Mouse (Mus musculus): ENCODE data around the gene Bicra. TPM values are rescaled to one million over a fixed set of nuclear protein-coding genes. Genes with fewer than 3 reads are reported as not detected.
A peak's percentile ranks its signal among the peaks of the same experiment; 100 is the strongest.

The Bicra gene
- total and polyA plus RNA-seq, 3 experiments: 0.81 to 14.1 TPM; not detected in 1

- peak overlapping the region; percentile 69 to 80 for H3K4me3 ChIP-seq (ENCODE audit: control insufficient read depth in 1 of 2, insufficient read depth in 1 of 2, low read depth in 2 of 2, low read length in 2 of 2)
- DNase-seq (ENCODE audit: low read depth, low spot score): peak; percentile 99
- peaks cover 2 to 23% of the 10 kb centered on the region in 2 experiments; a peak in 2 of 4 replicates for H3K4me1 ChIP-seq (ENCODE audit: control insufficient read depth in 1 of 2, insufficient read depth in 2 of 2, low read length in 2 of 2)
- peaks cover 0 to 19% of the 10 kb centered on the region in 2 experiments; a peak in 2 of 4 replicates for H3K36me3 ChIP-seq (ENCODE audit: control insufficient read depth in 1 of 2, insufficient read depth in 2 of 2, low read length in 2 of 2)
- H3K9me3 ChIP-seq (replicated peaks; ENCODE audit: insufficient read depth, low read length): no peaks in the 10 kb centered on the region
- H3K79me2 ChIP-seq (ENCODE audit: control insufficient read depth, insufficient read depth, low read length, poor library complexity): peaks cover 23% of the 10 kb centered on the region
- peak overlapping the region; percentile 96 for H3K27ac ChIP-seq (ENCODE audit: control insufficient read depth, low read depth, low read length)
- no peaks in the 10 kb centered on the region for H3K27me3 ChIP-seq (ENCODE audit: control insufficient read depth in 1 of 2, insufficient read depth in 2 of 2, low read length in 2 of 2)
- peak; percentile 51 to 74; a peak in 3 of 4 replicates for TF ChIP-seq POLR2A (IDR thresholded peaks at IDR 0.05; ENCODE audit: control insufficient read depth in 1 of 2, insufficient read depth in 1 of 2, low read depth in 1 of 2, low read length in 2 of 2, poor library complexity in 1 of 2)
- TF ChIP-seq HCFC1 (IDR thresholded peaks at IDR 0.05; ENCODE audit: low read depth, low read length): peak; percentile 76
- no peak for TF ChIP-seq RCOR1 (IDR thresholded peaks at IDR 0.05; ENCODE audit: low read depth, low read length)
- TF ChIP-seq SIN3A (IDR thresholded peaks at IDR 0.05; ENCODE audit: low read length): peak; percentile 44
- TF ChIP-seq CHD2 (IDR thresholded peaks at IDR 0.05; ENCODE audit: low read length): no peak
- TF ChIP-seq GABPA (IDR thresholded peaks at IDR 0.05; ENCODE audit: low read depth, low read length): no peak
- peak; percentile 93 for TF ChIP-seq ZNF384 (IDR thresholded peaks at IDR 0.05; ENCODE audit: low read depth, low read length)
- 0 out of 2 replicates have a peak, but pooled peaks have one; percentile 33 for TF ChIP-seq KAT2A (conservative IDR thresholded peaks at IDR 0.05; ENCODE audit: low read depth, low read length)
- TF ChIP-seq USF1 (IDR thresholded peaks at IDR 0.05; ENCODE audit: low read depth, low read length): peak; percentile 72
- peak; percentile 78; the same call in 1 of the 2 replicates for TF ChIP-seq TBP (IDR thresholded peaks at IDR 0.05; ENCODE audit: low read depth, low read length)
- no peak for TF ChIP-seq MXI1 (IDR thresholded peaks at IDR 0.05; ENCODE audit: low read depth, low read length)
- TF ChIP-seq MYC (IDR thresholded peaks at IDR 0.05; ENCODE audit: low read depth, low read length): 0 out of 2 replicates have a peak, but pooled peaks have one; percentile 4
- TF ChIP-seq MAZ (IDR thresholded peaks at IDR 0.05; ENCODE audit: low read depth, low read length): peak; percentile 67
- peak; percentile 60; the same call in 1 of the 2 replicates for TF ChIP-seq POLR2AphosphoS2 (IDR thresholded peaks at IDR 0.05; ENCODE audit: low read length)
- TF ChIP-seq NELFE (IDR thresholded peaks at IDR 0.05; ENCODE audit: low read depth, low read length): peak; percentile 68
- TF ChIP-seq TCF12 (IDR thresholded peaks at IDR 0.05; ENCODE audit: low read depth, low read length): peak; percentile 64; the same call in 1 of the 2 replicates
- peak; percentile 71; the same call in 1 of the 2 replicates for TF ChIP-seq MAX (IDR thresholded peaks at IDR 0.05; ENCODE audit: low read length)
- no peak for TF ChIP-seq MAFK (IDR thresholded peaks at IDR 0.05; ENCODE audit: borderline replicate concordance, low read depth, low read length)
- TF ChIP-seq RAD21 (IDR thresholded peaks at IDR 0.05; ENCODE audit: low read depth, low read length): no peak
- H3K9ac ChIP-seq (ENCODE audit: control insufficient read depth, low read depth, low read length, poor library complexity, severe bottlenecking): peak overlapping the region; percentile 93
Measured at GRCm38 (mm10) chr7:16052684-16053083, 5.0 kb upstream of the Bicra start.

- H3K79me2 ChIP-seq (ENCODE audit: control insufficient read depth, insufficient read depth, low read length, poor library complexity): peaks cover 27% of the 10 kb centered on the region
- TF ChIP-seq E2F4 (IDR thresholded peaks at IDR 0.05; ENCODE audit: borderline replicate concordance, low read depth, low read length) (no peak), RAD21 (IDR thresholded peaks at IDR 0.05; ENCODE audit: low read depth, low read length) (peak; percentile 60), USF1 (IDR thresholded peaks at IDR 0.05; ENCODE audit: low read depth, low read length) (peak; percentile 65; the same call in 1 of the 2 replicates), TBP (IDR thresholded peaks at IDR 0.05; ENCODE audit: low read depth, low read length) (peak; percentile 32; the same call in 1 of the 2 replicates), MYC (IDR thresholded peaks at IDR 0.05; ENCODE audit: low read depth, low read length) (0 out of 2 replicates have a peak, but pooled peaks have one; percentile 46), POLR2AphosphoS2 (IDR thresholded peaks at IDR 0.05; ENCODE audit: low read length) (no peak), CTCF (IDR thresholded peaks at IDR 0.05 in 2 of 3, conservative IDR thresholded peaks at IDR 0.05 in 1 of 3; ENCODE audit: control insufficient read depth in 1 of 3, insufficient read depth in 1 of 3, low read depth in 2 of 3, low read length in 3 of 3, poor library complexity in 1 of 3, severe bottlenecking in 1 of 3) (peak; percentile 73 to 87 (median 78)), ELF1 (IDR thresholded peaks at IDR 0.05; ENCODE audit: low read depth, low read length) (no peak), EP300 (IDR thresholded peaks at IDR 0.05; ENCODE audit: low read depth in 1 of 2, low read length in 2 of 2) (no peak), MAX (IDR thresholded peaks at IDR 0.05; ENCODE audit: low read length) (peak; percentile 86), MEF2A (IDR thresholded peaks at IDR 0.05; ENCODE audit: extremely low read depth, insufficient replicate concordance, low read depth, low read length, poor library complexity, severe bottlenecking) (no peak), CHD1 (IDR thresholded peaks at IDR 0.05; ENCODE audit: low read depth, low read length) (0 out of 2 replicates have a peak, but pooled peaks have one; percentile 39), NELFE (IDR thresholded peaks at IDR 0.05; ENCODE audit: low read depth, low read length) (0 out of 2 replicates have a peak, but pooled peaks have one; percentile 19), HCFC1 (IDR thresholded peaks at IDR 0.05; ENCODE audit: low read depth, low read length) (peak; percentile 45; the same call in 1 of the 2 replicates), SMC3 (IDR thresholded peaks at IDR 0.05; ENCODE audit: low read depth, low read length) (peak; percentile 76), GATA1 (IDR thresholded peaks at IDR 0.05; ENCODE audit: low read depth, low read length) (peak; percentile 74), ZMIZ1 (IDR thresholded peaks at IDR 0.05; ENCODE audit: low read depth, low read length) (peak; percentile 79; the same call in 1 of the 2 replicates)
Measured at GRCm38 (mm10) chr7:16051883-16052595, 4.3 kb upstream of the Bicra start.

More at GRCm38 (mm10) chr7:16051883-16052595, 4.3 kb upstream of the Bicra start:
- Histone ChIP-seq H3K9me3 (replicated peaks; ENCODE audit: insufficient read depth, low read length) (no peaks in the 10 kb centered on the region), H3K36me3 (ENCODE audit: control insufficient read depth in 1 of 2, insufficient read depth in 2 of 2, low read length in 2 of 2) (peaks cover 0 to 19% of the 10 kb centered on the region in 2 experiments; a peak in 2 of 4 replicates), H3K9ac (ENCODE audit: control insufficient read depth, low read depth, low read length, poor library complexity, severe bottlenecking) (peak overlapping the region; percentile 93), H3K27me3 (ENCODE audit: control insufficient read depth in 1 of 2, insufficient read depth in 2 of 2, low read length in 2 of 2) (no peaks in the 10 kb centered on the region), H3K27ac (ENCODE audit: control insufficient read depth, low read depth, low read length) (peak overlapping the region; percentile 96), H3K4me3 (ENCODE audit: control insufficient read depth in 1 of 2, insufficient read depth in 1 of 2, low read depth in 2 of 2, low read length in 2 of 2) (peak overlapping the region; percentile 69 to 80), H3K4me1 (ENCODE audit: control insufficient read depth in 1 of 2, insufficient read depth in 2 of 2, low read length in 2 of 2) (peaks cover 2 to 22% of the 10 kb centered on the region in 2 experiments; a peak in 2 of 4 replicates)
- DNase-seq (ENCODE audit: low read depth, low spot score): peak; percentile 94

Data from MEL (cell line).